Mouse (Mus musculus) lung, postnatal 36 days (tissue): ENCODE data around the gene Tbkbp1.

ENCODE experiments used
- DNase-seq: peaks from one replicate; pipeline ENCODE4 v3.0.0; 2022; ENCODE audit warnings: mixed read lengths

Tbkbp1 gene

DNA sequence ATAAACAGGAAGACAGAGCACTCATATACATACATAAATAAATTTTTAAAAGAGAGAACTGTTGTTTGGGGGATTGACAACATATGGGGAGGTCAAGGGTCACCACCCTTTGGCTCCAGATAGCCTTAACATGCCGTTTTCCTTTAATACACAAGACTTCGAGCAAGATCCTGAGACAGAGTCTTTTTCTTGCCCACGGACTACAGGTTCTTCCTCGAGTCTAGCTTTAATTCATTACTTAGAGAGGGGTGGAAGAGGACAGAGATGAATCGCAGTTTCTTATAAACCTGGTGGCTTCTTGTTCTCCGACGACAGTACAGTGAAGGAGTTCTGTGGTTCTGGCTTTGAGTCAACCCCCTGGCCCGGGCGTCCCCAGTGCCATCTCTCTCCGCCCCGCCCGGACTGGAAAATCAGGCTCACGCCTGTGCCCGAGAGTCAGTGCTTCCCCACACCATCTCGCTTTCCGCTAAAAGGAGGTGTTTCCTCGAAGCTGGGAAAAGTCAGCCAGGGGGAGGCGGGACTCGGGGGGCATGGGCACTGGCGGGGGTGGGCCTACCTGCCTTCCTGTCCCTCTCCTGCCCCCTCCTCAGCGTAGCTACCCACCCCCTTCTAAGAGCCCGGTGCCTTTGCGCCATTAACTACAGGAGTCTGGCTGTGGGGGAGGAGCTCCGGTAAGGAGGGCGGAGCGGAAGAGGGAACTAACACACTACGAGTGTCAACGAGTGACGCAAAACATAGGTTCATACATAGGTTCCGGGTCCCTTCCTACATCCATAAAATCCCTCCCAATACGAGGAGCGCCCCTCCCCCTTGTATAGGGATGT lies 24.4 kb downstream of the Tbkbp1 start:
- peak; percentile 87 for DNase-seq

DNA sequence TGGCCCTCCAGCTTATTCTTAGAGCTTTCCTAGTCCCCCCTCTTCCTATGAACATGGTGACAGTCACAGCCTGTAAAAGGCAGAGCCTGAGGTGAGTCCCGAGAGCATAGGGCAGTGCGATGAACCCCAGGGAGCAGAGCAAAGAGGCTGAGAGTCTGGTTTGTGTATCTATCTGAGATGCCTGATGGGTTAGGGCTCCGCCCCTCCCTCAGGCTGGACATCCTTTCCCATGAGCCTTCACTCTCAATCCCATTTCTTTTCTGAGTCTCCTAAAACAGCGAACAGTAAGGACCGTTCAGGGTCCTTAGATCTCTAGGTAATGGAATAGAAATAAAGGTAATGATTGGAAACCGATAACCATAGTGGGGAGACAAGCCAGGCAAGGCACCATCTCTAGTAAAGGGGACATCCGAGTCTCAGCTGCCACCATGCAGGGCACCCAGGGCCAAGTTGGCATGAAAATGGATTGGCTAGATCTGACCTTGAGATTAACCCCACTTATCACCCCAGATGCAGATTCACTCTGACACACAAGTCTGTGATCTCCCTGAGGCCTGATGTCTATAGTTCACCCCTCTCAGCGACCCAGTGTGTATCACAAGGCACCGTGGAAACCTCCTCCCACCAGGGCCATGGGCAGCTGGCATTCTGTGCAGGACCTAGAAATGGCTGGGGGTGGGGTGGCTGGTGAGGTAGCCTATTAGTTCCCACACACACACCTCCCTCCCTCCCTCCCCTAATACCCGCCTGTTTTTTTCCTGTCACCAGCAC lies 26.8 kb downstream of the Tbkbp1 start:
- no peak for DNase-seq

DNA sequence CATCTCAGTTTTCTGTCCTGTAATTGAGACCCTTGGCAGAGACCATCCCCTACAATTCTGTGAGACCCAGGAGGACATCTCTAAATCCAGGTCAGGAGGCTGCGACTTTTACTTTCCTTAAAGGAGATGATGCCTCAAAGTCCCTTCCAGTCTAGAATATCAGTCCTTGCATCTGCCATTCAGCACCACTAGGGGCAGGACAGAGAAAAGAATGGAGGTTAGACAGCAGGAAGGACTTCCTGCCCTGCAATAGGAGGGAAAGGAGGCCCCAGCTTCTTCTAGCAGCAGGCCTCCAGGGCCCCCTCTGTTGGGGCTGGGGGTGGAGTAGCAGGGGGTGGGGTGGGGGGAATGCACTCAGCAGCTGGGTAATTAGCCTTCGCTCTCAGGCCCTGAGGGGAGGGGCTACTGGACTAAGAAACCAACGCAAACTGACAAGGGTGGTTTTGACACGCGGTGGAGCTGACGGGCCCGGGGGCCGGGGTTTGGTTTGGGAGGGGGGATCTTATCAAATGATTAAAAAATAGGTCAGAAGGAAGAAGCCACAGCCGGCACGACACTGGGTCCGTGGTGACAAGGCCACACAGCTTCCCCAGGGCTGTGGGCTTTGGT lies 27.9 kb downstream of the Tbkbp1 start:
- no peak for DNase-seq

DNA sequence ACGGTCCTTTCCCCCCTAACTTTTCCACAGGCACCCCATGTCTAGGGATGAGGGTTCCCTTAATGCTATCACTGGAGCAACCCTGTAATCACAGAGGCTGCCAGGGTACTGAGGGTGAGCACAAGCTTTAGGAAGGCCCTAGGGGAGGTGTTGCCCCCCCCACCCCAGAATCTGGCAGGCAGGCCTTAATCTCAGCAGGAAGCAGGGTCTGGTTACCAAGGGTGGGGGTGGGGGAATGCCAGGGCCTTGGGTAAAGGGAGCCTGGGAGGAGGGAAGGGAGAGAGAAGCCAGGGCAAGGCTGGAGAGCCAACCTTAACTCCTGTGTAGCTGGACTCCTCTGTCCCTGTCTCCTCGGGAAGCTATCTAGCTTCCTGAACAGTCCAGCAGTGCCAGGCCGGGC lies 30.7 kb downstream of the Tbkbp1 start:
- DNase-seq: no peak

DNA sequence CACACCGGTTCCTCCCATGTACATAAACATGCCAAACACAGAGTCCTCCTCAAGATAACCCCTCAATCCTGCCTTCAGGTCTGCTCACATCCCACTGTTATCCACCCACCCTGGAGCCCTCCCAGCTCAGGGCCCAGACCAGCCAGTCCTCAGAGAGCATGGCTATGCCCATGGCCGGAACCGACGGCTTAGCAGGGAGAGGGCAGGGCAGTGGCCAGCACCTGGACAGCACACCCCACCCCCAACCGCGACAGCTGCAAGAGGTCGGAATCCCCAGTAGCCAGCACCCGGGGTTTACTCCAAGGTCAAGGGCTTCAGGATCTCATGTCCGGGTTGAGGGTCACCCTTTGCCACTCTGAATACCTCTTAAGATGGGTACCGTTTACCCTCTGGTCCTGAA lies 31.1 kb downstream of the Tbkbp1 start:
- DNase-seq: no peak

DNA sequence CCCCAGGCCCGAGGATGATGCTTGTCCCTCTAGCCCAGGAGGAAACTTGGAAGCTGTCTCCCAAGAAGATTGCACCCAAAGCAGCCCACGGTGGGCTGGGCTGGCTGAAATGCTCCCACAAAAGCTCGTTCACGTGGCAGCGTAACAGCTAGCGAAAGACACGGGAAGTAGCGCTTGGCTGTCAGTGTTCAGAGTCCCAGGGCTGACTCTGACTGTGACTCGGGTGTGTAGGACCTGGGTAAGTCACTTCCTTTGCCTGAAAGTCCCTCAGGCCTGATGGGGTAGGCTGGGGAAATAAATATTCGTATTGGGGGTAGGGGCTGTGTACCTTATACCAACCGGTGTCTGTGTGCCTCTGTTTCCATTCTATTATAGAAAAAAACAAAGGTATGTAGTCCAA lies 35.5 kb downstream of the Tbkbp1 start:
- no peak for DNase-seq

DNA sequence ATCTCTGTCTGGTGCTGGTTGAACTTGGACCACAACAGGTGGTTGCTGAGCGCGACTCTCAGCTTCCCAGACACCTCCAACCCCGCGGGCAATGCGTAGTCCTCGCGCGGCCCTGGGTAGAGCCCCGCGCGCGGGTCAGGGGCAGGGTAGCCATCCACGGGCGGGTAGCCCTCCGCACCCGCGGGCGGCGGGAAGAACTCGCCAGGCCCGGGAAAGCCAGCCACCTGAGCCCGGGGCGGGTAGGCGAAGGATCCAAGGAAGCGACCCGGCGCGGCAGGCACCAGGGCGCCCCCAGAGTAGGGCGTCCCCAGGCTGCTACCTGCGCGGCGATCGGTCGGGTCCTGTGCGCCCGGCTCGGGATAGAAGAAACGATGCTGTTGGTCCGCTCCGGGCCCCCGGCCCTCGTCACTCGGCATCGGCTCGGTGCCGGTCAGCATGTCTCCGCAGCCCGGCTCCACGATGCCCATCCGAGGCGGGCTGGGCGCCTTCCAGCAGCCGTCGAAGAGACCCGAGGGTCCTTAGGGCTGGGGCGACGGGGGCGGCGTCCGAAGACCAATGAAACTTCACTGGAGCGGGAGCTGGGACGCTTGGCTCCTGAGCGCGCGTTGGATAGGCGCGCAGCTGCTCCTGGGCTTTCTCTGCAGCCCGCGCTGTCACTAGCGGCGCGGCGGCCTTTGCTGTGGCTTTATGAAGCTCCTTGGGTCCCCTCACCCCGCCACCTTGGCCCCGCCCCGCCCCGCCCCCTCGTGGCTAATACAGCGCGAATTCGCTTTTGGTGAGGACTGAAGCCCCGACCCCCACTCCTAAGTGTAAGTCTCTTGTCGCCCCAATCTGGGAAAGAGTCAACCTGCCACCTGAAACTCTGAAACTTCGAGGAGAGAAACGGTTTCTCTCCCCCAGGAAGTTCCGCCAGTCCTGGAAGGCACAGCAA lies 36.4 kb downstream of the Tbkbp1 start, which contains the start of gene Tbx21:
TSS of gene Tbx21 (minus strand) at position 661 of the 931 bp plus-strand sequence.
- no peak for DNase-seq

DNA sequence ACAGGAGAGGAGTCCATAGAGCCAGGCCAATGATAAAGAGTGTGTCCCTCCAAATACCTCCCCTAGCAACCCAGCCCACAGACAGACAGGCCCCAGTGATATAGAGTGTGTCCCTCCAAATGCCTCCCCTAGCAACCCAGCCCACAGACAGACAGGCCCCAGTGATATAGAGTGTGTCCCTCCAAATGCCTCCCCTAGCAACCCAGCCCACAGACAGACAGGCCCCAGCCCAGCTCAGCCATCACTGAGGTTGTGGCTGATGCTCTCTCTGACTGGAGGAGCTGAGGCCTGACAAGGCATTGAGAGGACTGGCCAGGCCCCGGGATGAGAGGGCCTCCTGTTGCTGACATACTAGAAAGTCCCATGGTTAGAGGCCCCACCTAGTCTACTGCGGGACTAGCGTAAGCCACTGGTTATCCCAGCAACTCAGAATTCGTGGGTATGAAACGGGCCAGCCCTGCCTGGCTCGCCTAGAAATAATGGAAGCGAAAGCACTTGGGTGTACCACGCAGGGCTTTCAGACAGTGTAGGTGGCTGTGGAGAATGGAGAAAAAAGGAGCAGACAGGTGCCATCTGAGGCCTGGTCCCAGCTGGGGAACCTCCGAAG lies 38.7 kb downstream of the Tbkbp1 start:
- DNase-seq: no peak

DNA sequence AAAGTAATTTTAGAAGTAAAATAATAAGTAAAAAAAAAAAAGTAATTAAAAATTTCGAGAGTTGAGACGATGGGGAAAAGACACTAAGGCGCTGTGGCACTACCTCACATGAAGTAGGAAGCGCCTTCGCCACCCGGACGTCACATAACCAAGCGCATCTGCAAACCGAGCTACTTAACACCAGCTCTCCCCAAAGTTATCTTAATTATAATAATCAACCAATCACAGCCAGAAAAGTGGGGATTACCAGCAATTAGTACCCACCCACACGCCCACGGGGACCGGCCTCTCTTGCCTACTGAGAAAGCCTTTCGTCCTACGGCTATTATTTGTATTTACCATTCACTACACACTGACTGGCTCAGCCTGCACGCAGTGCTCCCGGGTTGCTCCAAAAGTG lies 42.3 kb downstream of the Tbkbp1 start:
- DNase-seq: no peak

DNA sequence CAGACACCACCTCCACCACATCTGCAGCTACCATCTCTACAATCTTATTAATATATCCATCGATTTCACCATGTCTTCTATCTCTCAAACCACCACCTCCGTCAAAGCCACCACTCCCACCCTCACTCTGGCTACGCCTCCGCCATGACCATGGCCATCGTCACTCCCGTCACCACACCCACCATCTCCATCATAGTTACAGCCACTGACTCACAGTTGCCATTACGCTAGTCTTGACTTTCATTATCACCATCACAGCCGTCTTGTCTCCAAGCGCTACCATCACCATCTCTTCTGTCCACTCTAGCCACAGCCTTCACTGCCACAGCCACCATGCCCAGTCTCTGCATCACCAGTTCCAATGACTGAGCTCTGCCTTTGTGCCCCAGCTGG lies 47.2 kb downstream of the Tbkbp1 start:
- no peak for DNase-seq

DNA sequence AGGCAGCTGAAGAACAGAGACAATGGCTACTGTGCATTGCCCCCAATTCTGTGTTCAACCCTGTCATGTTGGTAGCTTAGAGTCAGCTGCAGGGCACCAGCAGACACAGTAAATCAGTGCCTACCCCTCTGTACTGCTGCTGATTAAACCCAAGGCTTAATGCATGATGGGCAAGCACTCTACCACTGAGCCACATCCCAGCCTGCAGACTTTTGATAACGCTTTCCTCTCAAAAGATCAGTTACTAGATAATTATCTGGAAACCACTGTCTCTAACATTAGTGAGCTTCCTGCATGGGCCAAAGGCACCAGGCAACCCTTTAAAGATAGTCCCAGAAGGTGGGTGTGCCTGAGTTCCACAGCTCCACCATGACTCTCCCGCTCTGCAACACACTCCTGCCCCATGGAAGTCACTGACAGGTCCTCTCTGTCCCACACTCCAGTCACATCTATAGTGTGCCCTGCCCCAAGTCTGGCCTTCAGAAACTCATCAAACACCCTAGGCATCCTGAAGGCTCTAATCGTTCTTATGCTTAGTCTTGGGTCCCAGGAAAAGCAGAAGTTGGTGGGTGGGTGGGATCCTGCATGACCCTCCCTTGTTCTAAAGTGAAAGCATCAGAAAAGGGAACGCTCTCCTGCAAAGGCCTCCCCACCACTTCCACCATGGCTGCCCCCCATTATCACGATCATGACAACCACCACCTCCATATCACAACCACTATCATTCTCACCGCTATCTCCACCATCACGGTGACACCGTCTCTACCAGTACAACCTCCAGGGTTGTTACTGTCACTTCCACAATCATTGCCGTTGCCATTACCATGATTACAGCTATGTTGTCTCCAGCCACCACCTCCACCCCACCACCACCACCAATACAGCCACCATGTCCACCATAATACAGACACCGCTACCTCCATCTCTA lies 47.9 kb downstream of the Tbkbp1 start:
- DNase-seq: no peak

DNA sequence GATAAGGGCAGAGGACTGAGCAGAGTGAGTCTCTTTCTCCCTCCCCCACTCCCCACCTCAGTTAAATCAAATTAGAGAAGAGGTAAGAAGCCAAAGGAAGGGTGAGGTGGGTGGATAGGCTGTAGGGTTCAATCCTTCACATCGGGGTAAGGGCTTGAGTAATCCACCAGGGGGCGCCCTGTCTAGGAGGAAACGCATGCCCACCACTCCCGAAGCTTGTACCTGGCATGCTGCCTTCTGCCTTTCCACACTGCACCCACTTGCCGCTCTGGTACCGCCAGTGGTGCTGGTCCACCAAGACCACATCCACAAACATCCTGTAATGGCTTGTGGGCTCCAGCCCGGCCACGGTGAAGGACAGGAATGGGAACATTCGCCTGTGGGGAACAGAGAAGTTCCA lies 49.6 kb downstream of the Tbkbp1 start:
- peak; percentile 77 for DNase-seq

DNA sequence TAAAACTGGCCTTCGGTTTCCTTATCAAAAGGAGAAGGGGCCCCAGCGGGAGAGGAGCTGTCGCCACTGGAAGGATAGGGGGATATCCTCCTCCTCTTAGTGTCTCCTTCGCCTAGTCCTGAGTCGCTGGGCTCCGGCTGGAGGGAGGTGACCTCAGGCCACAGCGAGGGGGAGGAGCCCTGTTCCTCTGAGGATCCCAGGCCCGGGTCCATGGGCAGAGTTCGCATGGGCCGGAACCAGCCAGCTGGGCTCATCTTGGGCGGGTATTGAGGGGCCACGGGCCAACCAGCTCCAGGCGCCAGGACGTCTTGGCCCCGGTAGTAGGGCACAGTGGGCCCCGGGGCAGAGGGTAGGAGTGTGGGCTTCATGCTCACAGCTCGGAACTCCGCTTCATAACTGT lies 52.5 kb downstream of the Tbkbp1 start:
- peak; percentile 15 for DNase-seq

DNA sequence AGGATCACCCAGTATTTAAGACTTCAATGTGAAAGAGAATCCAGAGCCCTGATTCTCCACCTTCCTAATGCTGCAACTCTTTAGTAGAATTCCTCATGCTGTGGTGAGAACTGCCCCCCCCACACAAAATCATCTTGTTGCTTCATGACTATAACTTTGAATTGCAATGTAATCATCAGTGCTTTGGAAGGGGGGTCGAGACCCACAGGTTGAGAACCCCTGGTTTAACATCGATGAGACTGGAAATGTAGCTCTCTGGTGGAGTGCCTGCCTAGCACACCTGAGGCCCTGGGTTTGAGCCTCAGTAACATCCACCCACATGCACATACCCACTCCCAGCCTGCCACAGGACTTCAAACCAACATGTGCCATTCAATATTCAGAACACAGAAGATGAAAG lies 56.7 kb downstream of the Tbkbp1 start:
- no peak for DNase-seq

DNA sequence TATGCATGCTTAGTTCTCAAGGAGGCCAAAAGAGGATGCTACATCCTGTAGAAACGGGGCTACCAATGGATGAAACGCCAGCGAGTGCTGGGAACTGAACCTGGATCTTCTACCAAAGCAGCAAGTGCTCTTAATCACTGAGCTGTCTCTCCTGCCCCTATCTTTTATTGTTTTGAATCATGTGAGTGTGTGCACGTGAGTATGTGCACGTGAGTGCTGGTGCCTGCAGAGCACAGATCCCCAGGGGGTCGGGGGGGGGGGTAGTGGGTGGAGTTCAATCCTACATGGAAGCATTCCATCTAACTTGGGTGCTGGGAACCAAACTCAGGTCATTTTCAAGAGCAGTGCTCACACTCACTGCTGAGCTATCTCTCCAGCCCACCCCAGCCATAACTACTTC lies 64.9 kb downstream of the Tbkbp1 start:
- no peak for DNase-seq
